Mouse (Mus musculus) left cerebral cortex, postnatal 25 days (tissue): ENCODE measurements at regions not wholly inside any gene's neighbourhood (a gene's known extent, or its start where the extent isn't known, plus 50 kb on each side); places are given as distances from the start of the nearest gene placed in this dataset.

Experiments used
- DNase-seq, 2 experiments: peaks; one replicate each; pipeline ENCODE4 v3.0.0; 2022; ENCODE audit warnings: low spot score in 2 of 2, mixed read lengths in 1 of 2
- intact Hi-C: fragments of 180-260 bp; cut with DNase I; formaldehyde crosslinking; loops from one replicate; pipeline ENCODE4 v1.15.1; 2025

DNA sequence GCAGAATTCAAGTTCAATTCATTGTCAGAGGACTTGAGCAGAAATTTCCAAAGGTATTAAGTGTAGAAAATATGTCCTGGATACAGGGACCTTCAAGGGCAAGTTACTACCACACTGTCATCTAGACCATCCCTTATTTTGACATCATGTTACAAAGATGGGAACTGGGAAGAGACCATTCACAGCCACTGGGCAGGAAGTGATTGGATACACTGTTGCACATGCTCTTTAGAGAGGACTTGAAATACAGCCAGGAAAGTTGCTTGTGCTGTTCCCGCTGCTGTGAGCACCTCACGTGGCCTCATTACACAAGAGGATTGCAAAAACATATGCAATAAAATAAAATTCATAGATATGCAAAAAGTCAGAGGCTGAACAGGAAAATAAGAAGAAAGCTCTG lies 120.4 kb upstream of the 1700016C15Rik start:
- intact Hi-C loops = no loop called here
- DNase-seq = no peak

DNA sequence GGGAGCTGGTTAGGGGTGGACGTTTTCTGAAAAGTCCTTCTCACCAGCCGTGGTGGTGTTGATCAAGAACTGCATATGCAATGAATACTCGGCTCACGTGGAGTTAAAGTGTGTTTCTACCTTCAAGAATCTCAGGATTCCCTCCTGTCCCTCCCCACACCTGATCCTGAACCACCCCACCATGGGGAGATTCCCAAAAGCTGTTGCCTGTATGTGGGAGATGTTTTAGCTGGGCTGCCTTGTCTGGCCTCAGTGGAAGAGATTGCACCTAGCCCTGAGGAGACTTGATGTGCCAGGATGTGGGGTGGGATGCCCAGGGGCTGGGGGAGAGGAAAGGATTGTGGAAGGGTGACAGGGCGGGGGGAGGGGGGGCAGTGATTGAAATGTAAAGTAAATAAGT lies 119.9 kb upstream of the 1700016C15Rik start:
- intact Hi-C loops = no loop called here
- no peak for DNase-seq

DNA sequence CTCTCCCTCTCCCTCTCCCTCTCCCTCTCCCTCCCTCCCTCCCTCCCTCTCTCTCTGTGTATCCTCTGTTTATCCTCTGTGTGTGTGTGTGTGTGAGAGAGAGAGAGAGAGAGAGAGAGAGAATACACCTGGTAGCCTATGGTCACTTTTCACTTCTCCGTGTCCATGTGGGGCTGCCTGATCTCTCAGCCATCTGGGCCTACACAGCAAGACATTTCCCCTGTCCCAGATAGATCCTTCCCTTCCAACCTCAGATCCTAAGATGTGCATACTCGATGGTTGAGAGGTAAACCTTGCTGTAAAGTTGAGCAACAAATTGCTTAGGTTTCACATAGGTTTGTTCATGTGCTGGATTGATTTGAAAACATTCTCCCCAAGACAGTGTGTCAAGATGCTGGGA lies 119.5 kb upstream of the 1700016C15Rik start:
- no peak for DNase-seq
- intact Hi-C loops = no loop called here

DNA sequence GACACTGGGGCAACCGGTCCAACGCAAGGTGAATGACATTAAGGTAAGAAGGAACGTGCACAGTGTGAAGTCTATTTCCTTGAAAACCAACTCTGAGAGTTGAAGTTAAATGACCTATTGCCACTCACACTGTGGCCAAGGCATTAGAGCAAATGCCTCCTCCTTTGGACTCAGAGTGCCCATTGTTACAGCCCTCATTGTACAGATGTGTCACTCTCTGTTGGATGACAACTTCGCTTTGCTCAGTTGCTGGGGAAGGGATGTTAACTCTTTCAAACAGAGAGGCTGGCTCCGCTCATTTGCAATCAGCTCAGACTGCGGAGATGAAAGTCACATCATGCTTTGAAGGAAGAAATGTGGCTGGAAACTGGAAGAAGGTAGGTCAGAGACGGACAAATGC lies 117.1 kb upstream of the 1700016C15Rik start:
- DNase-seq = no peak
- intact Hi-C loops = no loop called here

DNA sequence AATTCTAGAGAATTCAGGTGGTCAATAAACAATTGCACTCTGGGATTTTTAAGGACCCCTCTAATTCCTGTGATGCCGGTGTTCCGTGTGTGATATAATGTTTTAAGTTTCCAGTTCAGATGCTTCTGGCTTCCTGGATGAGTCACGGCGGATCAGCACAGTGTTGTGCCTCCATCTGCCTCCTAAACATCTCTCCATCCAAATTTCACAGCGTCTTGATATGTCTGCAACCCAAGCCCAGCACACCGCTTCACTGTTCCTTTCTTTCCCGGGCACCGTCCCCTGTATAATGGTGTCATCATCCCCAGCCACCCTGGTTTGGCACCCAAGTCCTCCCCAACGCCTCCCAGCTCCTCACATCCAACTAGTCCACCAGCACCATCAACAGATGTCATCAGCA lies 114.0 kb upstream of the 1700016C15Rik start:
- DNase-seq = peak in 1 of 2 experiments; percentile 27
- intact Hi-C loops = no loop called here

DNA sequence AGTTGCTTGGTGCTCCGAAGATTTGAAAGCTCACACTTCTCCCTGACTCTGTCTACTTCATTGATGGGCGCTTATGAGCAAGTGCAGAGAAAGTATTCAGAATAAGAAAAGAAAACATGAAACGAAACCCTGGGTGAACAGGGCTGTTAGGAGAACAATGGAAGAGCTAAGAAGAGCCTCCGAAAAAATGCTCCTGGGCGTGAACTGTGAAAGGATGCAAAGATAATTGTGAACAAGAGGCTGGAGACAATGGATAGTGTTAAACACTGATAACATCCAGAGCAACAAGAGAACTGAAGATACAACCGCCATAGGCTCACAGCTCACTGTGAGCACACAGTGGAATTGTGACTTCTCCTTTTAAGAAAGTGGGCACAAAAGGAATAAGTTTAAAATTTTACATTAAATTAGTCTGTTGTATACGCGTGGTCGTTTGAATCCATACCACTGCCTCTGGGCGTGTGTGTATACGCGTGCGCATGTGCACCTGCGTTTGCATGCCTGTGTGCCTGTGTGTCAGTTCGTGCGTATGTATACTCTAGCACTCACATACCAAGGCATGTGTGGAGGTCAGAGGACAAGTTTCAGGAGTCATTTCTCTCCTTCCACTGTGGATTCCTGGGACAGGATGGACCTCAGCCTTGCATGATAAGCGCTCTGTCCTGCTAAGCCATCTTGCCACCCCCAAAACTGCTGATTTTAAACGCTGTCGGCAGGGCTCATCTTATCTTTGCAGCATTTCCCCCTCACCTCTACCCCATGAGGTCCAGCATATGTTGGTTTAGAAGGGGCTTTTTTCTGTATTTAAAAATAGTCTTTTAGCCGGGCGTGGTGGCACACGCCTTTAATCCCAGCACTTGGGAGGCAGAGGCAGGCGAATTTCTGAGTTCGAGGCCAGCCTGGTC lies 113.0 kb upstream of the 1700016C15Rik start:
- intact Hi-C loops = no loop called here
- DNase-seq = no peak

DNA sequence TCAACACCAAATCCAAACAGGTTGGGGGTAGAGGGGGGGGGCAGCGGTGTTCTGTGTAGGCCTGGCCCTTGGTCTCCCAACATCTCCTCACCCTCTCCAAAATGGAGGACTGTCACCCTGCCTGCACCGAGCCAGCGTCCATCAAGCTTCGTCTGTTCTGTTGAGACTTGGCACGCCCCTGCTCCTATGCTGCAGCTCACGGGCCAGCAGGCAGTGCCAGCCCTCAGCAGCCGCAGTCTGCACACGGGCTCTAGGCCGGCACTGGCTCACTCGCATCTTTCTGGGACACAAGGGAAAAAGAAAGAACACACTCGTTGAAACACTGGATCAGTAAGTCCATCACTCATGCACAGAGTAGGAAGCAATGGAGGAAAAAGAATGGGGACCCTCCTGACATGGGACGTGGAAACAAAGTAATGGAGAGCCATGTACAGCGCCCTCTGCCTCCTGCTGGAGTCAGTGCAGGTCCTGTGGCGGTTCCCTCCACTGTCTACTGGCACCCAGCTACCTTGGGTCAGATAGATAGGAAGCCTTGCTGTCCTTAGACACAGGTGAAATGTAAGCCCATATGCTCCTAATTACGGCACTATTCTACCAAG lies 109.0 kb upstream of the 1700016C15Rik start:
- intact Hi-C loops = no loop called here

DNA sequence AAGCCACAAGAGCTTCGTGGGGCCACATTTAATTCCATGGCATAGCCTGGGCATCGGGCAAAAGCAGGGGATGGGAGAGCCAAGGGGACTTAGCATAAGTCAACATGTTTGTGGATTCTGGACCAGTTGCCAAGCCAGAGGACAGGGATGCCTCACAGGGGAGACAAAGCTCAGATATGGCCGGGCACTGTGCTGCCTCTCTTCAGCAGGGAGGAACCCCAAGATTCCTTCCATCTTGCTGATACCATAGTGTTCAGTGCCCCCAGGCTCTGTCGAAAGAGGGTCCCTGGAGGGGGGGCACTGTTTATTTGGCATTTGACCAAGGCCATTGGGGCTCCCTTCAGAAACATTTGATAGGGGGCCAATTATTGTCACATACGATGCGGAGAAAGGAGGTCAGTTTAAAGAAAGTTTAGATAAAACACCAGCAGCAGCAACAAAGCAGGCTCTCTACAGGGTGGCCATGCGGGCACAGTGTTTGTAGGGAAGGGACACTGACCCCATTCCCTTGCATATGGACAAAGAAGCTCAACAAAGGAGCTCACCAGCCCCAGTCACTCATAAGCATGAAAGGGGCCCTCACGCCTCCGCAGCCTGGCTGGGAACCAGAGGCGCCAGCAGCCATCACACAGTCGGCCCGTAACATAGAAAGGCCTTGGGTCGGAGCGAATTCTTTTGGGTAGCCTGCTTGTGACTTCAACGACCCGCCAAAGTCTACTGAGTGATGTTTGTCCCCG lies 107.6 kb upstream of the 1700016C15Rik start:
- intact Hi-C loops = no loop called here
- DNase-seq = no peak

More for the DNA sequence above, 109.0 kb upstream of the 1700016C15Rik start:
- no peak for DNase-seq

DNA sequence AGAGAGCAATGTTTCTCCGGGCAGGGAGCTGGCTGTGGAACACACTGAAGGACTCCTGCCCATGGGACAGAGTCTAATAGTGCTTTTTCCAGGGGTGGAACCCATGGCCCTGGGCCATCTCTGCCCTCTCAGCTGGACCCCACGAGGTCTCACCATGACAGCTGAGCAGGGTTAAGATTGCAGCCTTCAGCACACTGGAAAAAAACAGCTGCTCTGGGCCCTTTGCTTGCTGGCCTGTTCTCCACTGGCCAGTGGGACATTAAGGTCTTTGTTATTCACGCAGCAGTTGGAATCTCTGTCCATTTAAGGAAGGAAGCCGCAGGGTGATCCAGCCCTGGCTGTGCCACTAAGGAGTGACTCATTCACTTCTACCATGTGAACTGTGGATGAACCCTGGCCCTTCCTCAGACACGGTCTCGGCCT lies 106.3 kb upstream of the 1700016C15Rik start:
- DNase-seq = no peak
- intact Hi-C loops = no loop called here

DNA sequence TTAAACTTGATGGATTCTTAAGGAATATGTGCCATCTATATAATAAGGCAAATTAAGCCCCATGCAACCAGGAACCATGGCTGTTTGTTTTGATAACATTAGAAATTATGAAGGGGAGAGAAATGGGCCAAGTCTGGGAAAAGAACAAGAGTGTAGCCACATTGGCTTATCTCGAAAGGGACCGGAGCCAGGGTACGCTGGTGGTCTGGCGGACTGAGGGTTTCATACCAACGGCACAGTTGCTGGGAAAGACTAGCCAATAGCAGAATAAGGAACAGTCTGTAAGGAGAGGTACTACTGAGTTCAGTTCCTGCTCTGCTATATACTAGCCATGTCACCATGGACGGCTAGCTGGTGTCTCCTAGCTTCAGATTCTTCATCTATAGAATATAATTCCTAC lies 105.9 kb upstream of the 1700016C15Rik start:
- DNase-seq = no peak
- intact Hi-C loops = no loop called here

DNA sequence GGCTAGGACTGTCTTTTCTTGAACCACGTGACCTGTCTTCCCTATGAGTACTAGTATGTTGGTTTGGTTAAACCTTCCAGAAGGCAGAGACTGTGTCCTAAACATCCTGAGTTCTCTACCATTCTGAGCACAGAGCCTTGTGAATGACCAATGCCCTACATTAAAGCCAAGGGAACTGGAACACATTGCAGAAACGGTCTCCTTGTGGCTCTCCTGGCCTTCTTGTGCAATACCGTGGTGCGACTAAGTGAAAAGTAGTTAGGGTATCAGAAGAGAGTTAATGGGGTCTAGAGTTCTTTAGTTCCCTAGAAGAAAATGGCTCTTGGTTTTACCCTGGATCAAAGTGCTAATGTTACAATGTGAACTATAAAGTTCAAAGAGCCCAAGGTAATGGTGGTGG lies 101.8 kb upstream of the 1700016C15Rik start:
- DNase-seq = no peak
- intact Hi-C loops = no loop called here

DNA sequence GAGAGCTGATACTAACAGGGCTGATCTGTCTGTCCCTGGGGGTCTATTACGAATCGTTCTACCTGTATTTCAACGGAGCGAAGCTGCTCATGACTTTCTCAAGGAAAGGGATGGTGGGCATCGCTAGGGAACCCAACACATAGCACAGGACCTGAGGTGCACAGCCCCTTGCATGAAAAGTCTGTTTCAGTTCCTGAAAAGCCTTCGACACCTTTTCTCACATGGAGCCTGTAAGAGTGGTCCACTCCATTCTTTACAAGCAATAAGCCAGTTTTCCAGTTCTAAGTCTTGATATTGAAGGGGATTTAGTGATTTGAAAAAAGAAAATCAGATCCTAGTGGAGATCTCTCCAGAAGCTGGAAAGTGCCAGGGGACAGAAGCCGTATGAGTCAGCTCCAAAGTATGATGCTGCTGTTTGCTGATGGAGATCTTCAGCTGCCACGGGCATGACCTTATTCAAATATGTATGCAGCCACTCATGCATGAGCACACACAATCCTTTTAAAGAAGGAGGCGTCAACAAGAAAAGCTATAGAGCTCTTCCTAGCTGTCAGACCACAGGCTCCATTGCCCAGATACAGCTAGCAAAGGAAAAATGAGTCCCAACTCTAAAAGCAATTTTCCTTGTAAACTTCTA lies 95.5 kb upstream of the 1700016C15Rik start:
- intact Hi-C loops = loop anchor here (5.0 kb wide), 1 partner anchor 33 kb away; no protein-coding TSS in a partner anchor
- no peak for DNase-seq

DNA sequence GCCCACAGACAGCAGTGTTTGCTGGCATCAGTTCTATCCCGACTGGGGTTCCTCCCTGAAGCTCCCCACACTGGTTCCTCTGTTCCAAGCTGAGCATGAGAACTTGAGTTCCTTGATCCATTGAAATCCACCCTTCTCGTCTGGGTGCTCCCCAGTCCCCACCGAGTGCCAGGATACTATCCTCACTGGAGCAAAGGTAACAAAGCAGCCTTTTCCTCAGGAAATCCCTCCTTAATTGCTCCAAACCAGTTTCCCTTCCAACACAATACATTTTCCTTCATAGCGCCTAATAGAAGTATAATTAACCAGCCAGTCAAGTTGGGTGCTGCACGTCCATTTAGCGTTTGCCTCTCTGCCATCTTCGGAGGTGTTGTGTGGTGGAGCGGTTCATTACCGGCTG lies 92.6 kb upstream of the 1700016C15Rik start:
- DNase-seq = no peak
- intact Hi-C loops = no loop called here

DNA sequence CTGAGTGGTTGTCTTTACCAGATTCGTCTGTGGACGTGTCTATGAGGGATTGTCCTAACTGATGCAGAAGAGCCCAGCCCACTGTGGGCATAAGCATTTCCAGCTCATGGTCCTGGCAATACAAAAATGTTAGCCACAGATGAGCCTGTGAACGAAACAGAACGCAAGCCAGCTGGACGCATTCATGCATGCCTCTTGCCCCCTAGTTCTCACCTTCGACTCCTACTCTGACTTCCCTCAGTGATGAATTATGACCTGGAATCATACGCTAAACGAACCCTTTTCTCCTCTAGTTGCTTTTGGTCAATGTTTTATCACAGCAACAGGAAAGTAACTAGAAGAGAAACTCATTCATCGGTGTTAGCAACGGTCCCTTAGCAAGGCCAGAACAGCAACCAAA lies 91.2 kb upstream of the 1700016C15Rik start:
- DNase-seq = no peak
- intact Hi-C loops = no loop called here

DNA sequence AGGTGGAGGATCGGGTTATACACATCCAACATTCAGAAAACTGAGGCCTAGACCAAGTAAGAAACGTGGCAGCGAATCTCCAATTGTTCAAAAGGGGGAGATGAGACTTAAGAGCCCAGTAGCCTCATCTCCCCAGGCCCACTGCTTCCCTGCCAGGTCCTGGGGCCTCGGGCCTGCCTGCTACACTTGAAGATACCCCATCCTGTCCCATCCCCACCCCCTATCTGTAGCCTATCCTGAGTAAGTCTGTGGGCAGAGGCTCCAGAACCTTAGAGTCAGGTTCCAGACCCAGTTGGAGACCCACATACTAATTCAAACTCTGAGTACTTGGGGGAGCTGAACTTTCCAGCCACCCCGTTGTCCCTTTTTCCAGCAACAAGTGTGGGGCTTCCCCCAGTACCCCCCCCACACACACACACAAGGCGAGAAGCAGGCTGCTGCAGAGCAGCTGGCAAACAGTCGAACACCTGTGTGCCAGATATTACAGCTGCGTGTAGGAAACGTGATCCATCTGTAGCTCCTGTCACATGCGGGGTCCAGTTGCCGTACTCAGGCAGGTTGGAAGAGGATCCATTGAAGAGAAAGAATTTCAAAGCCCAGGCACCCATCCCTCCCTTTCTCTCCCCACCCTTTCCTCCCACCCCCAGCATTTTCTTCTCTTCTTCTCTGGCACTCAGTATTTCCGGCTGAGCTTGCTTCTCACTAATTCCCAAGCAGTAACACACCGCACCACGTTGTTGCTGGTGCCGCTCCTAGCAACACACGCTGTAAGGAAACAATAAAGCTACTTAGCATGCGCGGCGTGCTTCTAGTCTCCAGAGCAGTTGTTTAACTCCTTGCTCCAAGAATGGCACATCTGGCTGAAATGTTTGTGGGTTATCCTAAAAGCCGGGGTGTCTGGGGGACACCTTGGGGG lies 89.4 kb upstream of the 1700016C15Rik start:
- intact Hi-C loops = no loop called here
- peak; percentile 39 to 45 for DNase-seq

DNA sequence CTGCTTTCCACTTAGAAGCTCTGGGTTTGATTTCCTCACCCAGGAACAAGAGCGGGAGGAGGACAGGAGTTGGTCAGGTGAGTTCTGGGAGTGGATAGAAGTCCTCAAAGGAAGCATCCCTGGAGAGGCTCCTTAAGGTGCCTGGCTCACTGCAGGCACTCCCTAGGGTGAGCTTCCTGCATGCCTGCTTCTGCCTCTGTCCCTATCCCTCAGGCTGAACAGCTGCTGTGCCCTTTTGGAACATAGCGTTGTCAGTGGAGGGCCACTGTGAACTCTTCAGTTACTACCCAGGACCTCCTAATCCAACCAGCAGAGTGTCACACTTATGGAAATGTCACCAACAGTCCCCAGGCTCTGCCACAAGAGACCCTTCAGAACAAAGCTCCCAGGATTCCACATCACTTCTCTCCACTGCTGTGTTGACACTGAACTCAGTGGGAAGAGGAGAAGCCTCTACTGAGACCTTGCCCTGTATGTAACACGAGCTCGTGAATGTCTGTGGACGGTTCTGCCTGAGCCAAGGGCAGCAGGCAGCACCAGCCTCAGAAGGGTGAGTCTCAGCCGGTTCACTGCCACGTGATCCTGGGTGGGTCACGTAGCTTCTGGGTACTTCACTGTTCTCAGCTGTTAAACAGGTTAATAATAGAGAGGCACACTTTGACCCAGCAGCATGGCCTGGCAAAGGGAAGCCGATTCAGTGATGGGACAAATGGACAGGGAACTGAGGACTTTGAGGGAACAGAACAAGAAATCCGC lies 86.7 kb upstream of the 1700016C15Rik start:
- intact Hi-C loops = no loop called here
- no peak for DNase-seq

DNA sequence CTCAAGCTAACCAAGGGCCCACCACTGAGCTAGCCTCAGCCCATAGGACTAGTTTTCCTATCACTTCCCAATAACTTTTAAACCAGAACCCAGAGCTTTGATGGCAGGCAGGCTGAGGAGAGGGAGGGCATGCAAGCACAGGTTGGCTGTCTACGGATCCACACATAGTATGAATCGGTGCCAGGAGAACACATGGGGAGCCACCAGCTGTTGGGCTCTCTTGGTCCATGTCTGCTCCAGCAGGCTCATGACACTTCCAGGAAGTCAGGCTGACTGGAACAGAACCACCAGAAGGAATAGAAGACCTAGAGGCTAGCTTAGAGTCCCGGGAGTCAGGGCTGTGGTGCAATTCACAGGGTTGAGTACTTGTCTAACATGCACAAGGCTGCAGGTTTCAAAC lies 86.0 kb upstream of the 1700016C15Rik start:
- no peak for DNase-seq
- intact Hi-C loops = no loop called here

DNA sequence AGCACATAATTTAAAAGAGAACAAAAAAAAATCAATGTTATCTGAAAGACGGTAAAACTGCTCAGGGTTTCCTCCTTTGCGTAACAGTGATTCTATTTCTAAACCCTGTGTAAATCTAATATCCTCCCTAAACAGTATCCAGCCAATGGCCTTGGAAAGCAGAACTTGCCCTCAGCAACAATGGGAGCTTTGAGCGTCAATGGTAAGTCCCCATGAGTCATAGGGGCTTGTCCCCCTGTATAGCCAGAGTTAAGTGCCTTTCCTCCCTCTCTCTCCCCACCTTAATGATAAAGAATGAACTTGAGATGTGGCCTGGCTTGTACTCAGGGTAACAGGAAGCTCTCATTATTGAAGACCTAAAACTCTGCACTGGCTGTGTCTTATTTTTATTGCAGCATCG lies 85.4 kb upstream of the 1700016C15Rik start:
- DNase-seq = no peak
- intact Hi-C loops = no loop called here
